Mouse (Mus musculus): ENCODE results near the gene Hspb6.

DNA sequence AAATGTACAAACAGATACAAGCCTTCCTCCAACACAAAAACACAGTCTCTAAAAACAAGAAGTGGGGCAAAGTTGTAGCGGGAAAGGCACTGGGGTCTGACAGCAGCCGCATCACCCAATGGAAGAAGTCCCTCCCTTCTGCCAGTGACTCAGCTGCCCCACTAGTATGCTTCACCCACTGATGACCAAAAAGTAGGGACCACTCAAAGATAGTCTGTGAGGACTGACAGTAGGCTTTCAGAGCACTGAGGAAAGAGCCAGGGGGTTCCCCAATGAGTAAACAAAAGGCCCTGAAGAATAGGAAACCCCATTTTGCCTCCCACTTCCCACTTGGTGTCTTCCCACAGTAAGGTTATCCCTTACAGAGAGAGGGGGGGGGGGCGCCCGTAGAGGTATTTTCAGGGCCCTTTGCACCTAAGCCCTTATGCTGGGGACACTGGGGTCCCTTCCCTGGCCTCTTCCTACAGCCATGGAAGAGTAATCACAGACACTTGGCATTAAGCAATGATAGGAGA lies 42.6 kb downstream of the Hspb6 start:
- no peak for TF ChIP-seq CTCF (IDR thresholded peaks at IDR 0.05)
- no peak for TF ChIP-seq EP300 (IDR thresholded peaks at IDR 0.05)

All from lung, postnatal 0 days (tissue).